Mouse (Mus musculus) frontal cortex, adult 2 months (tissue): Measurements from ENCODE around the gene Auts2. TPM values are rescaled to one million over a fixed set of nuclear protein-coding genes. Genes with fewer than 3 reads are reported as not detected.
A peak's percentile ranks its signal among the peaks of the same experiment; 100 is the strongest.

ENCODE experiments used
- DNase-seq, 2 experiments: peaks; one replicate each; pipeline ENCODE4 v3.0.0; 2022; ENCODE audit warnings: low spot score in 1 of 2; ENCODE audit errors: extremely low spot score in 1 of 2
- polyA plus RNA-seq: library from polyadenylated mRNA; depleted of rRNA; stranded (reverse); fragments of >200 nt; gene quantifications from 2 replicates; pipeline ENCODE4 v1.2.3, GENCODE M21; 2012

Gene Auts2
- polyA plus RNA-seq, 1 experiment, result 45.1 TPM

DNA sequence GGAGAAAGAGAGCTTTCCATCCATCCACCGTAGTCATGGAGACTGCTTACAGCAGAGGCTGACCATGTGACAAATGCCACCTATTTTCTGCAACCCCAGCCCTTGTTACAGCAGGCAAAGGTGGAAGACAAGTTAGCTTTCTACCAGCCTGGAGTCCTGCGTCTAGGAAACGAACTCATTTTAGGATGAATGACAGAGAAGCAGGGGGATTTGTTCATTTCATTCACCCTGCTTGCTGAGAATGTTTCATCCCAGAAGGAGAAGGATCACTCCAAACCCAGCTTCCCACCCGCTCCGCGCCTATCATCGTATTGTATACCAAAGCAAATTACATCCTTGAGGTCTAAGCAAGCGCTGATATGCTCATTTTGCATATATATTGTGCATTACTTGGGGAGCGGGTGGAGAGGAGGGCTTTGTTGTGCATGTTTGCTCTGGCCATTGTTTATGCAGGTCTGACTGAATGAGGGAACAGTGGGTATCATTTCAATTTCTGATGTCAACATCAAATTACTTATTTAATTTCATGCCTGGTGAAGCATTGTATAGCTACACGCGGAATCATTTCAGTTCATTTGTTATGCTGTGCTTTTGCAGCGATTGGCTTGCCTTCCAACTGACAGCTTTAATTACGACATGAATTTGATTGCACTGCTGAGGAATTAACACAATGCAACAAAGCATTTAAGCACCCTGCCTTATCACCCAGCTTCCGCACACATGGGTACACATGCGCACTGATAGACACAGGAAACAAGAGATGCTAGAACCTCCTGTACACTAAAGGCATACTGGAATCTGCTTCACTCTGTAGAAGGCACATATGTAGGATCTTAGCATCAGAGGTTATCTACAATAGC lies 509.4 kb downstream of the Auts2 start:
- DNase-seq, result peak in 1 of 2 experiments; percentile 18

DNA sequence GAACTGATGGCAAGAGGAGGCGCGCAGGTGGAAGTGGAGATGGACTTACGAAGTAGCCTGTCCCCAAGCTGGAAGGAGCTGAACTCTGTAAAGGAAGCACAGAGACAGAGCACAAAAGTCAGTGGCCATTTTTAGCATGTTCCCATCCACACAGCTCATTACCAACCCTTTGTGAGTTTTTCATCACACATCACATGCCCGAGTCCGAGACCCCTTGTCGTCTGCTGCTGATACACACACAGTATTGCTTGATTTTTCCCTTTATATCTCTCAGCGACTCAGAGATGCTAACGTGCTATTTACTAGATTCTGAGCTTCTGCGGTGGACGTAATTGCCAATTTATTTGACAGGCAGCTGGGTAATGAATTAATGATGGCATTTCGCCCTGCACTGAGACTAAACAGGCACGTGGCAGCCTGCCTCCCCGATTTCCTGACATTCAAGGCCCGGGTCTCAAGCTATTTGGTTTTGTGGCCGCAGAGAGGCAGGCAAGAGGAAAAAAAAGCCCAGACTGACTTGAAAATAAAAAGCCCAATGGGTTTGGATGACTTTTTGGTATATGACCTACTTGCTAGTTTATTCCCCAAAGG lies 512.1 kb downstream of the Auts2 start:
- DNase-seq, result no peak

DNA sequence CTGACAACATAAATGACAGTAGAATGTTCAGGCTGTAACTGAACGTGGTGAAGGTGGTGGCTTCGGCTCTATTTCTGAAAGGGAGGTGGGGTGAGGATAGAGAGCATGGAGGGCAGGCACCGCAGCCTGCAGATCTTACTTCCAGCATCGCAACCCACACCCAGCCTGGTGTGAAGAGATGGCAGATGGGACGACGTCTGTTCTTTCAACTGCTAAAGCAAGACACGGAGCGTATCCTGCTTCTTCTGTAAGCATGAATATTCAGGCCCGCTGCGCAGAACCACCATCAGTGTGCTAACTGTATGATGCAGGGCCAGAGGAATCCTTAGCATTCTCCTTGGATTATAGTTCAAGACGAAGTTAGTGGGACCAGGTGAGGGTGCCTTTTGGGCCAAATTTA lies 513.5 kb downstream of the Auts2 start:
- peak; percentile 89 to 92 for DNase-seq

DNA sequence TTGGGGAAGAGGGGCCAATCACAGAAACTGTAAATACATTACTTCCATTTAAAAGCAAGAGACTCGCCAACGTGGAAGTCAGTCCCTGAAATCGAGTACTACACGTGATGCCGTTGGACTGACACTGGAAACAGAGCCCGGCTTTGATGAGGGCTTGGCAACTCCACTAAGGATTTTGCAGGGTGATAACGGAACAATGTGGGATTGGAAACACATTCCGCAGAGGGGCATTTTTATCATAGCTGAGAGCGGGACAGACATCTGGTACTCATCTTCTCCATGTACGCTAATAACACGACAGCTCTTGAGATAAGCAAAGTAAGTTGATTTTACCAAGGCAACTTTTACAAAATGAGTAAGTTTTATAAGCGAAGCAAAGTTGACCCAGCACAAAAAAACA lies 514.1 kb downstream of the Auts2 start:
- no peak for DNase-seq

DNA sequence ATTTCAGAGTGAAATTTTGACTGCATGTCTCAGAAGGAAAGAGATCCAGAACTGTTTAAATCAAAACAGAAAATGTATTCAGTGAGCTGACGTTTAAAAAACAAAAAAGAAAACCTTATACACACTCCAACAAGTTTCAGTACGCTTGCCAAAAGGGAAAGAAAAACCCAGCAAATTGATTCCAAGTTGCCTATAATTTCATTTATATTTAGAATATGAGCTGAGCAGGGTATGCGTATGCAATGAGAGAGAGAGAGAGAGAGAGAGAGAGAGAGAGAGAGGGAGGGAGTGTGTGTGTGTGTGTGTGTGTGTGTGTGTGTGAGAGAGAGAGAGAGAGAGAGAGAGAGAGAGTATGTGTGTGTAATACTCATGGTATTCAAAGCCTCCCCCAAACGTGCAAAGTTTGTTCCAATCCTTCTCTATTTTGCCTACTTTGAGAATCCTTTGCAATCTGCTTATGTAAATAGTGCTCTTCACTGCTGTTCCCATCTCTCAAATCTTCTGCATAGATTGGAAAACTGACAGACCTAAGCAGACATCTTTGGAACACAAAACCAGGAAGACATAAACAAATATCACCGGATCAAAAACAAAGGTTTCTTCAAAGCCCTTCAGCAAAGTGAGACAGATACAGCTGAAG lies 515.2 kb downstream of the Auts2 start:
- peak in 1 of 2 experiments; percentile 37 for DNase-seq

DNA sequence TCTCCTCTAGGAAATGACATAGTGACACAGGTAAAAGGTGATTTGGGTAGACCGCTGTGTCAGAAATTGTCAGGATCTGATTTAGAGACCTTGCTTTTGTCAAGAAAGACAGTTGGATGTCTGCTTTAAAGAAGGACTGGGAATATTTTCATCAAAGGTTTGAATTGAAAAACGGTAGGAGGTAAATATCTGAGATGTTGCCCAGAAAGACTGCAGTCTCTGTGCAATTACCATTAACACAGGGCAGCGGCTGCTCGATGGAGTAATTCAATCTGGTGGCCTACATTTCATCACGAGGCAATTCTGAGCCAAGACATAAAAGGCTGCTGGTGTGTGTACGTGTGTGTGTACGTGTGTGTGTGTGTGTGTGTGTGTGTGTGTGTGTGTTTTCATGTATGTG lies 529.8 kb downstream of the Auts2 start:
- DNase-seq, result no peak

DNA sequence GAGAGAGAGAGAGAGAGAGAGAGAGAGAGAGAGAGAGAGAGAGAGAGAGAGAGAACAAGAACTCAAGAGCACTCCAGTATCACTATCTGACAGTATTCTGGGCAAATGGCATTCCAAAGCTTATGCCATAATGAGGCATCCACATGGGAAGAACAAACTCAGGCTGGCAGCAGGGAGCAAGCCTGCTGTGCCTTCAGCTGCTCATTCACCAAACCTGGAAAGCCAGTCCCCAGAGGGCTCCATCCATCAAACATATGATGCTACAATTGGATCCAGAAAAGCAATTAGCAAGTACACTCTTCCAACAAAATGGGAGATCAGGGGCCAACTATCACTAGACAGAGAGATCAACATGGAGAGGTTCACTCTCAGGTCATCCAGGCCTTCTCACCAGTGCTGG lies 531.3 kb downstream of the Auts2 start:
- no peak for DNase-seq

DNA sequence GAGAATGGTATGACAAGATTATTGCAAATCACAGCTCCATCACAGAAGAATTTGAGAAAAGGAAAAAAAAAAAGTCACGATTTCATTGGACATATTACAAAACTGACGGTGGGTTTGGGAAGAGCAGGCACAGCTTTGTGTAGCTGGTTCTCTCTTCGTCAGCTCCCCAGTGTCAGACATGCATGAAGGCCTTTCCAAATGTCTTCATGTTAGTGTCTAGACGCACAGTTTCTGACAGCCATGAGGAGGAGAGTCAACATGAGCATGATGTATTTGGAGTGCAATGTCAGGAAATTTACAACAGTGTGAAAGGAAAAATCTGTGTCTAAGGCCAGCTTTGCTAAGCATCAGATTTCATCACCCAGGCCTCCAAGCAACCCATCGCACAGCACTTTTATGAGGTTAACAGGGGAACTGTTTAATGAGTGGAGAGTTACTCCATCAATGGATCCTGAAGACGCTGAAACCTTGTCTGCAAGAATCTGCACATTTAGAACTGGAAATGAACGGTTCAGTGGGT lies 534.4 kb downstream of the Auts2 start:
- DNase-seq, result no peak

DNA sequence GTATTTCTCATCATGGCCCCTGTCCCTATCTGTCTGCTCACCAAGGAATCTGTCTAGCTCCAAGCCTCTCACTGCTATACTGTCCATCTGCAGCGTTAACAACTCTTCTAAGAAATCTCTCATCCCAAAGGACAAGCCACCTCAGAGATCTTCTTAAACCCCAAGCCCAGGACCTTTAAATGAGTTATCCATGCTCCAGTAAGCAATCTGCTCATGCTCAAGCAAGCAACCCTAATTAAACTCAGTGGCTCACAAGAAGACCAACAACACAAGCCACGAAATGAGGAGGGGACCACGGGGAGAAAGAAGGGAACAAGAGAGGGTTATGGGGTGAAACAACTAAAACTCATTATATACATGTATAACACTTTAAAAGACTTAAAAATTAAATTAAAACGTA lies 535.2 kb downstream of the Auts2 start:
- no peak for DNase-seq

DNA sequence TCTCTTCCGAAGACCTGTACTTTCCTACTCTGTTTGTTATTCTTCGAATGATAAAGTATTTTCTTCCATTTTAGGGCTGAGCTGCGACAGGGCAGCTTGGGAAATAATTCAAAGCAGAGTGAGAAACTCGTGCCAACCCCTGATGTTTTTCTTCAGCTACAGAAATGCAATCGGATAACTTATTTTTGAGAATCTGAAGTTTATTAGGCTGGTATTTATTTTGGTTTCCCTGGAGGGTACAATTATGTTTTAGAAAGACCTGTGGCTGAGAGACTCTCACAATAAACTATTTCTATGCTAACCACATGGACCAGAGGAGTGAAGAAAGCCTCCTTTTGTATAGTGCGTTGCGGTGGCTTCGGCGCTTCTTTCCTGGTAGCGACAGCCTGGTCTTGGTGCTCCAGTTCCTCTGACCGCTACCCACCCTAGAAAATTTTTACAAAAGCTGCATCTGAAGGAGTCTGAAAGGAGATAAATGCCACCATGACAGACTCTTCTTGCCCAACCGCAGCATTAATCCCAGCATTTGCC lies 550.4 kb downstream of the Auts2 start:
- DNase-seq, result no peak

DNA sequence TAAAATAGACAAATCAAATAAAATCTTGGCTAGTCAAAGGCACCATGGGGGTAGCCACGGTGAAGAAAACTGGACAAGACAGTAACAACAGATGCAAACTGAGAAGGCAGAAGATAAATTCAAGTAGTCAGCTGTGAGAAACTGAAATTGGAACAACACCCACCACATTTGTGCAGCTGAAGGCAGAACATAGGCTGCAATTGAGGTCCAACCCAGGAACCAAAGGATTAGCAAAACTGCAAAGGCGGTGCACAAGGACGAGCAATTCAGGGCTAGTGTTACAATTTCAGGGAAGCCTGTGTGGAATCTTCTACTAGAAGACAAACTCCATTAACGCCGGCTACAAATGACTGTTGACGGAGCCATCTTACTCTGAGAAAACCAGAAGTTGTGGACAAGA lies 550.9 kb downstream of the Auts2 start:
- DNase-seq, result peak; percentile 5 to 46

DNA sequence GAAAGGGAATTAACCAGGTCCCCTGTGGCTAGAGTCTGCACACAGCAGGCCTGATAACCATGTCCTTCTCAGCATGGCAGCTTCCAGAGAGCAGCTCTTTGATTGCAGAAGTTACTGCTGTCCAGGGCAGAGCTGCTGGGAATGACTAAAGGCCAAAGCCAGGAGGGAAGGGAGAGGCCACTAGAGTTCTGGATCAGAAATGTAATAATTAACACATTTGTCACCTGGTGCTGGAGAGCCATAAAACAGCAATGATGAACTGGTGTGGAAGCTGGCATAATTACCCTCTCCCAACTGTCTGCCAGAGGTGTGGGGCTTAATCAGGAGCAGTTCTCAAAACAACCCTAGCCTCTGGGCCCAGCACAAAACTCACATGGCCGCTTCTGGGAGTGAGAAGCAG lies 552.6 kb downstream of the Auts2 start:
- no peak for DNase-seq

DNA sequence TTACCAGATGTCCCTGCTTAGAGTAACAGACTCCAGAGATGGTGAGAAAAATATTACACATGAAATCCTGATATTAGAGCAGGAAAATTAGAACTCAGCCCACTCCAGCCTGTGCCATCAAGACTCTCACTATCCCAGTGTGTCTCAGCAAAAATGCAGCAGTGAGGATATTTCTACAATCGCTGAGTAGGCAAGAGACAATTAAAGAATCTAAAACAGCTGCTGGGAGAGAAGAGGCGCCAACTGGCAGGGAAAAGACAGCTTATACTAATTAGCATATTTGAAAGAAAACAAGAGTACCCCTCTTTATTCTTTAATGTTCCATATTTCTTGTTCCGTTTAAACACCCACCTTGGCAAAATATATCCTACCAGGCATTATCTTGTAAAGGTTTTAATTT lies 561.7 kb downstream of the Auts2 start:
- DNase-seq, result peak in 1 of 2 experiments; percentile 42

DNA sequence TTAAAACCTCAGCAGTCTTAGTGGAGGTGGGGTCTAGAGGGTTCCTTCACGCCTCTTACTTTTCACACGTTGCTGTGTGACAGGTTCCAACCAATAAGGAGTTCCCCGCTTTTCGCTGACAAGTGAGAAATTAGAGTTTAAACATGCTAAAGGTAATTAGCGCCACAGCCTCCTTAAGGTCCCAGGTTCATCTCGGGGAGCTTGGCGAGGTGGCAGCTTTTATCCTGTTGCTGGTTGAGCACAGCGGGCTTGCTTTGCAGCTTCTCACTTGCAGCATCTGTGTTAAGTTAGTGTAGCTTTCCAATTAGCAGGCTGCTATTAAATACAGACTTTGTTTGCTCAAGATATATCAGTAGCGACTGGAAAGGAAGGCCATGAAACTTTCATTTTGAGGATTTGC lies 564.2 kb downstream of the Auts2 start:
- DNase-seq, result no peak

DNA sequence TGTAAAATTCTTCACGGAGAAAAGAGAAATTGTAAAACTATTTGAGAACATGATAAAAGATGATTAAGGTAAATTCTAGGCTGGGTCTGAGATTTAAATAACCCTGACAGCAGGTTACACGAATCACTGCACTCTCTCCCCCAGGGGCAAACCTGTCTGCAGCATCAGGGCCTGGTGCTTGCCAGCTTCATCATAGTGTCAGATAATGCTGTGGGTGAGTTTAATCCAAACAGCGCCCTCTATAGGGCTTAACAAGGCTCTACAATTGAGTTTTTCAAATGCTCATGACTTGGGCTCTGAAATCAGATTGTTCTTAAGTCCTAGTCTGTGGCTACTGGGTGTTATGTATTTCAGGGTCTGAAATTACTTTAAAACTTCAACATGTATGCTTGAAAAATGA lies 565.6 kb downstream of the Auts2 start:
- DNase-seq, result no peak

DNA sequence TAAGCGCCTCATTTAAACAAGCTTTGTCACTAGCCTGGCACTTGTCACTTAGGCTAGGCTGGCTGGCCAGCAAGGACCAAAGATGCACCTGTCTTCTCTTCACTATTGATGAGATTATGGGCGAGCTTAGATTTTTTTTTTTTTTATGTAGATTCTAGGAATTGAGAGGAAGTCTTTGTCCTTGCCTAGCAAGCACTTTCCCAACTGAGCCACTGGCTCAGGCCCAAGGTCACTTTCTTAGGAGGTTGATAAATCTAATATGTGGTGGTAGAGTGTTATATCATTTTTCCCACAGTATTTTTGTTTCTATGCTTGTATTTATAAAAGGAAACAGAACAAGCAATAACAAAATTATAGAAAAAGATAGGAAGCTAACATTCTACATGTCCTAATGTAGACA lies 571.2 kb downstream of the Auts2 start:
- DNase-seq, result no peak

DNA sequence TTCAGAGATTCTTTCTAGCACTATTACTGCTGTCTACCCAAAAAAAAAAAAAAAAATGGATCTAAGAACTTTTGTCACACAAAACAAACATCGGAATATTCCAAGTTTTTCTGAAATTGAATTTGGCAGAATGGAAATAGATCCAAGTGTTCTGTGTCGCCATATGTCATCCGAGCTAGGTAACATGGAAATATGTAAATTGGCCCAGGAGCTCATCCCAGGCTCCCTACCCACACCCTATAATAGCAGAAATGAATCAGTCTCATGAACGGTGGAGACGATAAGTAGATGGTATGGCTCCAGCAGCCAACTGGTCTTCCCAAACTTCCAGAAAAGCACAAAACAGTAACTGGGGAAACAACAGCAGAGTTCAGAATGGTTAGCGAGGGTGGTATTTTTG lies 577.6 kb downstream of the Auts2 start:
- DNase-seq, result peak in 1 of 2 experiments; percentile 23

DNA sequence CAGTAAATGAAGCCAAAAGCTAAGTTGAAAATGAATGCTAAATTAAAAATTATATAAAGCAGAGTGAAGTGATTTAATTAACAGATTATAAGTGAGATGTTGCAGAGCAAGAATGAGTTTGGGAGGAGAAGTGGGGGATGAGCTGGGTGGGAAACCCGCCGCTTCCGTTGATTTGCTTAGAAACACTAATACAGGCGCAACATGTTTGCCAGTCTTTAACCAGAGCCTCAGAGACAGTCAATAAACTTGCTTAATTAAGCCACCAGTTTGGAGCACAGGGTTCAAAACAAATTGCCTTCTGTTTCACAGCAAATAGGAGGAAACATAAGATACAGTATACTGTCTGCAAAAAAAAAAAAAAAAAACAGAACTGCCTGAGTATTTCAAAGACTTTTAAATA lies 579.6 kb downstream of the Auts2 start:
- DNase-seq, result no peak

DNA sequence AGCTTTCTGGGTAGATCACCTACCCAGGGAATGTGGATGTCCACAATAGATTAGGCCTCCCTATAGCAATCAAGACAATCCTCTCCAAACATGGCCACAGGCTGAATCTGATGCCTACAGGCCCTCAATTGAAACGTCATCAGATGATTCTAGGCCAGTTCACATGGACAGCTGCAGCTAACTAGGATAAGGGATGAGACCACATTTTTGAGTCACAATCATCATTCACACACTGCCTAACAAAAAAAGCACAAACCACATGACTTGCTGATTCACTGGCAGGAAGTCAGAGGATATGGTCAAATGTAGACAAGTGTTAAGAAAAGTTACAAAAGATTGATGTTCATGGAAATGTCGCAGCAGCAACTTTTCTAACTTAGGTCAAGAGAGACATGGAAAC lies 581.3 kb downstream of the Auts2 start:
- peak in 1 of 2 experiments; percentile 19 for DNase-seq

DNA sequence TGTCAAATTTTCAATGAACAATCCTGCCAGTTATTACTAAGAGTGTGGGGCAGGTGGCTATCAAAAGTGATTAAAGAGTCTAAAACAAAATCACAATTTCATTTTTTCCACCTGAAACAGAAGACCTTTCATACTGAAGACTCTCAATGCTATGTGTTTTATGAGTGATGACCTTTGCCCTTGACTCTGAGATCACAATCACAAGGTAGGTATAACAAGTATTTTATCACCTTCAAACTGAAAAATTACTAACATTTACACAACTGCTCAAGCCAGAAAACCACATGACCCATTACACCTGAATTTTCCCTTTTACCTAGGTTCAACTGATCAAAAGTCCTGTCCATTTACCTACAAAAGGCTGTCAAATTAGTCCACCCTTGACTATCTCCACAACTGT lies 582.7 kb downstream of the Auts2 start:
- DNase-seq, result no peak

DNA sequence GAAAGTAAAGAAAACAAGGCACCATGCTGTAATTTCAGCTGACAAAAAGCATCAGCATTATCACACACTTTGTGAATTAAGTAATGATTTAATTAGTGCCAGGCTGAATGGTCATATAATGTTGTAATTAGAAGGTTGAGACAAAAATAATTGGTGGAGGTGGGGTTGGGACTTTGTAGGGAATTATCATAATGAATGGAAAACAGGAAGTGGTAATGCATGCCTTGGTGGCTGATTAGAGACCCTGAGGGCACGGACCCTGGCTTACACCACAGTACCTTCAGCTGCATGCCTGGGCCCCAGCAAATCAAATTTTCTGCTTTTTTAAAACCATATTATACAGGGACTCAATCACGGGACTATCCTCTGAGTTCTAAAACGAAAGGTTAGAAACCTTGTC lies 586.1 kb downstream of the Auts2 start:
- DNase-seq, result no peak
